Mouse (Mus musculus) spleen, postnatal 36 days (tissue): ENCODE measurements around the gene Serpinb9d.
"Not testable (repeated sequence)": the region's sequence is repeated elsewhere in the genome, so short reads cannot be mapped to it uniquely, and the experiment has no call there.

Experiments
- DNase-seq, 2 experiments: peaks; one replicate each; pipeline ENCODE4 v3.0.0; 2022; ENCODE audit warnings: low spot score in 2 of 2, mixed read lengths in 1 of 2

Serpinb9d gene

GRCm38 (mm10) chr13:33192659-33193058, at the start of gene Serpinb9d:
Gene Serpinb9d, plus strand, starts transcription at chr13:33192959.
- DNase-seq: no peak

GRCm38 (mm10) chr13:33159642-33160041, 33.1 kb upstream of the Serpinb9d start, which contains the start of gene Serpinb9c:
Gene Serpinb9c, minus strand, starts transcription at chr13:33159742.
- DNase-seq: no peak

- not testable (repeated sequence) for DNase-seq
Observed at GRCm38 (mm10) chr13:33190486-33190885, 2.3 kb upstream of the Serpinb9d start.

GRCm38 (mm10) chr13:33199740-33200139, 7.0 kb downstream of the Serpinb9d start:
- DNase-seq: no peak

GRCm38 (mm10) chr13:33249312-33249711, 56.6 kb downstream of the Serpinb9d start, which contains the start of gene Serpinb9e:
Gene Serpinb9e, plus strand, starts transcription at chr13:33249612.
- not testable (repeated sequence) for DNase-seq
